Mouse (Mus musculus): ENCODE measurements at regions not wholly inside any gene's neighbourhood (a gene's known extent, or its start where the extent isn't known, plus 50 kb on each side); places are given as distances from the start of the nearest gene placed in this dataset.

DNA sequence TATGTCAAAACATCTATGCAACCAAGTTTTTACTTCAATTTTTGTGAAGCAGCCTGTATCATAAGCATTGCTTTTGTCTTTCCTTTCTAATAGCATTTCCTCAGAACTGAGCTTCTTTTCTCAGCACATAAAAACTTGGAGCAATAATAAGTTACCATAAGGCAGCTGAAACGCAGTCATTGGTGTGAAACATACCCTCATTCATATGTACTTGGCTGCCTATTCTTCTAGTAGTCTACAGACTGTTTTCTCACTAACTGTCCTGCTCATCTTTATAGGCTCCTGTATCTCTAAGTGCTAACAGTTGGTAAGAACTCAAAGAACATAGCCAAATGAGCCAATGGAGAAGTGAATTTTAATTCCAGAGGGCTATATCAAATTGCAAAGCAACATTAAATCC is 454.6 kb upstream of the Ptprd start:
- TF ChIP-seq CTCF (IDR thresholded peaks at IDR 0.05; ENCODE audit: extremely low read depth, insufficient read depth, low read length), result no peak
- no peak for TF ChIP-seq POLR2A (IDR thresholded peaks at IDR 0.05; ENCODE audit: extremely low read depth, insufficient read depth, low read length)
